Comparison of ENCODE assay signal across 10 mouse cellular contexts in genomic region chr8:119424199-119424733, GRCm38 (mm10). TPM values are rescaled to one million over a fixed set of nuclear protein-coding genes. Genes with fewer than 3 reads are reported as not detected.
DNase-seq lines count a peak whose midpoint lies in the region; ATAC-seq and TF ChIP-seq lines count a peak whose summit lies in the region.
"Had no signal": no experiment of that assay in that cellular context is flagged by ENCODE, and none has a peak within 500 bp of the region (broad histone marks: within the 10 kb centered on the region; RNA-seq: fewer than 3 reads in every experiment).

No protein-coding gene starts in this region.

- H3K79me2 ChIP-seq in macrophage (ENCODE audit: inconsistent target): no peaks in the 10 kb centered on the region

- H3K27ac ChIP-seq in forebrain, embryonic 14.5 days (ENCODE audit: low read depth, low read length): 0 out of 2 replicates have a peak overlapping the region, but pooled peaks have one; percentile 14
- H3K27ac ChIP-seq in forebrain, embryonic 12.5 days: no peak overlapping the region
- peak overlapping the region; percentile 52 for H3K27ac ChIP-seq in lung, embryonic 14.5 days (ENCODE audit: low read depth)
- peak overlapping the region; percentile 50; the same call in 1 of the 2 replicates for H3K27ac ChIP-seq in intestine, postnatal 0 days (ENCODE audit: low read depth, low read length)
- peak overlapping the region; percentile 100 for H3K27ac ChIP-seq in macrophage
- H3K27ac ChIP-seq: hindbrain, embryonic 12.5 days; neural tube, embryonic 12.5 days had no signal

- H3K36me3 ChIP-seq in forebrain, embryonic 14.5 days (ENCODE audit: control insufficient read depth, insufficient read depth, low read length): no peaks in the 10 kb centered on the region
- H3K36me3 ChIP-seq in forebrain, embryonic 12.5 days (replicated peaks): no peaks in the 10 kb centered on the region
- H3K36me3 ChIP-seq in lung, embryonic 14.5 days (ENCODE audit: insufficient read depth): no peaks in the 10 kb centered on the region
- no peaks in the 10 kb centered on the region; the same call in 1 of the 2 replicates for H3K36me3 ChIP-seq in intestine, postnatal 0 days (ENCODE audit: control insufficient read depth, insufficient read depth)
- no peaks in the 10 kb centered on the region for H3K36me3 ChIP-seq in macrophage (ENCODE audit: inconsistent target)
- H3K36me3 ChIP-seq: hindbrain, embryonic 12.5 days; neural tube, embryonic 12.5 days had no signal

- H3K27me3 ChIP-seq in forebrain, embryonic 14.5 days (replicated peaks; ENCODE audit: control insufficient read depth, insufficient read depth, low read length): no peaks in the 10 kb centered on the region
- no peaks in the 10 kb centered on the region for H3K27me3 ChIP-seq in forebrain, embryonic 12.5 days
- H3K27me3 ChIP-seq in lung, embryonic 14.5 days (ENCODE audit: insufficient read depth, low read length): no peaks in the 10 kb centered on the region
- no peaks in the 10 kb centered on the region for H3K27me3 ChIP-seq in intestine, postnatal 0 days (replicated peaks; ENCODE audit: control insufficient read depth, insufficient read depth, low read length)
- H3K27me3 ChIP-seq: hindbrain, embryonic 12.5 days had no signal

- H3K4me1 ChIP-seq in forebrain, embryonic 14.5 days (ENCODE audit: control insufficient read depth, insufficient read depth, low read length): no peaks in the 10 kb centered on the region
- peaks cover 4% of the 10 kb centered on the region; the same call in 1 of the 2 replicates for H3K4me1 ChIP-seq in forebrain, embryonic 12.5 days
- 0 out of 2 replicates have a peak, but pooled peaks cover 2% of the 10 kb centered on the region for H3K4me1 ChIP-seq in lung, embryonic 14.5 days (ENCODE audit: insufficient read depth)
- 0 out of 2 replicates have a peak, but pooled peaks cover 2% of the 10 kb centered on the region for H3K4me1 ChIP-seq in intestine, postnatal 0 days (replicated peaks; ENCODE audit: control insufficient read depth, insufficient read depth, low read length)
- H3K4me1 ChIP-seq: neural tube, embryonic 12.5 days had no signal

- no peak for ATAC-seq in forebrain, embryonic 14.5 days
- no peak for ATAC-seq in forebrain, embryonic 12.5 days (ENCODE audit: low FRiP score)
- ATAC-seq in lung, embryonic 14.5 days (ENCODE audit: insufficient read depth): no peak
- no peak for ATAC-seq in intestine, postnatal 0 days

- no peak overlapping the region for H3K4me3 ChIP-seq in forebrain, embryonic 14.5 days (ENCODE audit: low read depth, low read length)
- H3K4me3 ChIP-seq in forebrain, embryonic 12.5 days (replicated peaks): no peak overlapping the region
- no peak overlapping the region for H3K4me3 ChIP-seq in lung, embryonic 14.5 days (ENCODE audit: low read depth, low read length)
- no peak overlapping the region for H3K4me3 ChIP-seq in intestine, postnatal 0 days (ENCODE audit: low read depth, low read length)
- no peak overlapping the region for H3K4me3 ChIP-seq in macrophage (ENCODE audit: inconsistent target)
- H3K4me3 ChIP-seq: hindbrain, embryonic 12.5 days; neural tube, embryonic 12.5 days had no signal

- H3K9me3 ChIP-seq in forebrain, embryonic 14.5 days (replicated peaks; ENCODE audit: control insufficient read depth, low read length): no peaks in the 10 kb centered on the region
- no peaks in the 10 kb centered on the region for H3K9me3 ChIP-seq in forebrain, embryonic 12.5 days
- no peaks in the 10 kb centered on the region for H3K9me3 ChIP-seq in lung, embryonic 14.5 days (ENCODE audit: low read depth, low read length)
- H3K9me3 ChIP-seq in intestine, postnatal 0 days (ENCODE audit: control insufficient read depth): no peaks in the 10 kb centered on the region
- H3K9me3 ChIP-seq: hindbrain, embryonic 12.5 days; neural tube, embryonic 12.5 days had no signal

- DNase-seq in forebrain, embryonic 14.5 days (ENCODE audit: low spot score): no peak
- DNase-seq in lung, embryonic 14.5 days: no peak
- DNase-seq in lung, postnatal 36 days: no peak
- no peak for DNase-seq in ovary, postnatal 10 days (ENCODE audit: low spot score)
- no peak for DNase-seq in right cerebral cortex, postnatal 36 days (ENCODE audit: low spot score in 2 of 2)

- no peak overlapping the region for H3K4me2 ChIP-seq in forebrain, embryonic 14.5 days (ENCODE audit: low read length)
- H3K4me2 ChIP-seq in forebrain, embryonic 12.5 days: no peak overlapping the region
- H3K4me2 ChIP-seq in lung, embryonic 14.5 days: no peak overlapping the region
- no peak overlapping the region for H3K4me2 ChIP-seq in intestine, postnatal 0 days (replicated peaks; ENCODE audit: low read depth)
- H3K4me2 ChIP-seq: hindbrain, embryonic 12.5 days; neural tube, embryonic 12.5 days had no signal

- no peak for TF ChIP-seq CTCF in lung, embryonic 14.5 days (IDR thresholded peaks at IDR 0.05; ENCODE audit: low read depth)
- no peak for TF ChIP-seq CTCF in intestine, postnatal 0 days (IDR thresholded peaks at IDR 0.05; ENCODE audit: low read depth)

- no peak overlapping the region for H3K9ac ChIP-seq in forebrain, embryonic 14.5 days (ENCODE audit: low read length)
- no peak overlapping the region for H3K9ac ChIP-seq in forebrain, embryonic 12.5 days
- H3K9ac ChIP-seq in lung, embryonic 14.5 days: no peak overlapping the region
- H3K9ac ChIP-seq in intestine, postnatal 0 days (ENCODE audit: low read depth, low read length): no peak overlapping the region
- H3K9ac ChIP-seq: hindbrain, embryonic 12.5 days; neural tube, embryonic 12.5 days had no signal

- 85% methylated on average over 10 of the region's 10 CpGs for WGBS in forebrain, embryonic 14.5 days
- whole genome bisulfite sequencing in forebrain, embryonic 12.5 days: 89% methylated on average over 10 of the region's 10 CpGs
- 78% methylated on average over 10 of the region's 10 CpGs for WGBS in lung, embryonic 14.5 days
- WGBS in intestine, postnatal 0 days: 59% methylated on average over 10 of the region's 10 CpGs
- 26% methylated on average over 10 of the region's 10 CpGs for WGBS in macrophage (ENCODE audit: missing documents)

RNA-seq across cellular contexts. Expression of gene Osgin1, which starts 9.7 kb away (rescaled TPM):
- polyA plus RNA-seq in forebrain, embryonic 14.5 days (2014; fragmentation: Nextera tagmentation; extraction: Ambion mirVana): 0.15 and 0.28 TPM in 2 replicates
- 0.13 and 0.65 TPM in 2 replicates for polyA plus RNA-seq in forebrain, embryonic 12.5 days (2016; fragmentation: Nextera tagmentation; extraction: Ambion mirVana)
- 0.53 and 0.85 TPM in 2 replicates for polyA plus RNA-seq in lung, embryonic 14.5 days (2014; fragmentation: Nextera tagmentation; extraction: Ambion mirVana)
- 17.7 and 19.6 TPM in 2 replicates for polyA plus RNA-seq in intestine, postnatal 0 days (2015; fragmentation: Nextera tagmentation; extraction: Ambion mirVana)
- total RNA-seq in macrophage (2018; cell fraction: chromatin; rRNA removed): 10 to 100 TPM in 24 of 26 experiments, 1 to 10 TPM in 2; 3.0 to 62.0 (median 39.3) TPM
- 10 to 100 TPM in 23 of 26 experiments, 1 to 10 TPM in 3; 4.5 to 22.9 (median 16.5) TPM for total RNA-seq in macrophage (2018; cell fraction: cytosol; rRNA removed)
- total RNA-seq in macrophage (2018; cell fraction: nucleus; rRNA removed): 10 to 100 TPM in 23 of 26 experiments, 1 to 10 TPM in 3; 3.7 to 61.7 (median 25.9) TPM
- 17.6 to 31.1 TPM (median 18.4 TPM) in 3 replicates for polyA plus RNA-seq in macrophage (2018)

RNA-seq across cellular contexts. Expression of gene Necab2, which starts 22.3 kb away (rescaled TPM):
- 16.9 and 19.5 TPM in 2 replicates for polyA plus RNA-seq in forebrain, embryonic 14.5 days (2014; fragmentation: Nextera tagmentation; extraction: Ambion mirVana)
- polyA plus RNA-seq in forebrain, embryonic 12.5 days (2016; fragmentation: Nextera tagmentation; extraction: Ambion mirVana): 14.6 and 15.4 TPM in 2 replicates
- 1.9 and 2.2 TPM in 2 replicates for polyA plus RNA-seq in lung, embryonic 14.5 days (2014; fragmentation: Nextera tagmentation; extraction: Ambion mirVana)
- polyA plus RNA-seq in intestine, postnatal 0 days (2015; fragmentation: Nextera tagmentation; extraction: Ambion mirVana): 1.0 and 1.3 TPM in 2 replicates
- total RNA-seq in macrophage (2018; cell fraction: chromatin; rRNA removed): under 1 TPM in 1 of 26 experiments, not detected in 25; 0.41 TPM
- total RNA-seq in macrophage (2018; cell fraction: cytosol; rRNA removed): not detected
- not detected for total RNA-seq in macrophage (2018; cell fraction: nucleus; rRNA removed)
- polyA plus RNA-seq in macrophage (2018): not detected in 3 replicates

RNA-seq across cellular contexts. Expression of gene Mlycd, which starts 29.6 kb away (rescaled TPM):
- 12.3 and 16.6 TPM in 2 replicates for polyA plus RNA-seq in forebrain, embryonic 14.5 days (2014; fragmentation: Nextera tagmentation; extraction: Ambion mirVana)
- polyA plus RNA-seq in forebrain, embryonic 12.5 days (2016; fragmentation: Nextera tagmentation; extraction: Ambion mirVana): 13.9 and 14.0 TPM in 2 replicates
- 11.8 and 14.0 TPM in 2 replicates for polyA plus RNA-seq in lung, embryonic 14.5 days (2014; fragmentation: Nextera tagmentation; extraction: Ambion mirVana)
- 29.0 and 29.4 TPM in 2 replicates for polyA plus RNA-seq in intestine, postnatal 0 days (2015; fragmentation: Nextera tagmentation; extraction: Ambion mirVana)
- 10 to 100 TPM in 12 of 26 experiments, 1 to 10 TPM in 14; 2.2 to 30.0 (median 9.5) TPM for total RNA-seq in macrophage (2018; cell fraction: chromatin; rRNA removed)
- total RNA-seq in macrophage (2018; cell fraction: cytosol; rRNA removed): 10 to 100 TPM in 16 of 26 experiments, 1 to 10 TPM in 10; 3.4 to 17.0 (median 10.6) TPM
- total RNA-seq in macrophage (2018; cell fraction: nucleus; rRNA removed): 10 to 100 TPM in 9 of 26 experiments, 1 to 10 TPM in 17; 3.6 to 18.8 (median 7.4) TPM
- polyA plus RNA-seq in macrophage (2018): 9.4 to 13.4 TPM (median 12.3 TPM) in 3 replicates

Comparison
In these comparisons a context has a peak if more than half of its experiments do, and no peak if none do; other contexts are left out.
1. RNA of gene Osgin1, which starts 9.7 kb away (polyA plus RNA-seq): 17.6 to 31.1 TPM in macrophage and 17.7 to 19.6 TPM in intestine, postnatal 0 days; 0.53 to 0.85 TPM in lung, embryonic 14.5 days, 0.15 to 0.28 TPM in forebrain, embryonic 14.5 days and 0.13 to 0.65 TPM in forebrain, embryonic 12.5 days; every median in the first group is over 10 times any median in the second.